Mouse (Mus musculus) liver, adult 2 months (tissue): ENCODE measurements around the gene Sec22c.

ENCODE experiments used
- CTCF ChIP-seq: fragments of 200-500 bp; IDR thresholded peaks from 2 replicates; pipeline ENCODE4 v1.5.1; 2011; ENCODE audit warnings: low read depth, low read length, control low read depth
- POLR2A ChIP-seq: fragments of 200-500 bp; IDR thresholded peaks from 2 replicates; pipeline ENCODE4 v1.6.1; 2011; ENCODE audit warnings: low read length, control low read depth; ENCODE audit not compliant: insufficient read depth; ENCODE audit errors: extremely low read depth

- TF ChIP-seq POLR2A, result no peak
- no peak for TF ChIP-seq CTCF
These were observed 63.9 kb downstream of the Sec22c start for GRCm38 (mm10) chr9:121641235-121641915.
